ENCODE assay signal across 12 mouse cellular contexts in the genomic region with DNA sequence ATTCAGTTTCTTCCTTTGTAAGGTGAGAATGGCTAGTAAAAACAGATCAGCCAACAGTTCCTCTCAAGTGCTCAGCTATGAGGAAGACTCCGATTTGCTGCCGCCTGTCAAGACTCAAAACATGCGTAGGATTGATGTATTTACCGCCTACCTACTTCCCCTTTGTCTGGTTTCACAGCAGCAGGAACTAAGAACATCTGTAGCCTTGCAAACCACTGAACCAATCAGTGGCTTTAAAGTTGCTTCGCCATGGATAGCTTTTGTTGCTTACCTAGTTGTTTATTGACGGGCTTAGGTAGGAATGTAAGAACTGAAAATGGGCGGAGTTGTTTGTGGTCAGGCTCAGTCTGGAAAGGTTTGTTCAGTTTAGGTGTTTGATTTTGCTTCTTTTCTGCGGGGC. TPM values are rescaled to one million over a fixed set of nuclear protein-coding genes. Genes with fewer than 3 reads are reported as not detected.
DNase-seq lines count a peak whose midpoint lies in the region; ATAC-seq lines count a peak whose summit lies in the region.
"Had no signal": no experiment of that assay in that cellular context is flagged by ENCODE, and none has a peak within 500 bp of the region (broad histone marks: within the 10 kb centered on the region; RNA-seq: fewer than 3 reads in every experiment).

No protein-coding gene starts in this region.

- peak; percentile 34 for DNase-seq in heart, adult 8-10 months (ENCODE audit: low spot score)
- DNase-seq in heart, postnatal 36 days: no peak
- peak; percentile 93 for DNase-seq in A20 (ENCODE audit: low read depth, low spot score)
- no peak for DNase-seq in embryo, embryonic 11 days
- DNase-seq in urinary bladder, postnatal 14 days (ENCODE audit: low spot score): no peak
- no peak for DNase-seq in cerebellum, adult 18-20 months
- DNase-seq: adrenal gland, postnatal 10 days had no signal

- intact Hi-C loops in heart, postnatal 36 days (cut with DNase I): no loop called here

- no peak overlapping the region for H3K4me3 ChIP-seq in brown adipose tissue, adult 24 weeks (ENCODE audit: insufficient read depth, low read depth, low read length)
- H3K4me3 ChIP-seq: forebrain, embryonic 15.5 days; heart, embryonic 13.5 days; limb, embryonic 12.5 days had no signal

- ATAC-seq in neutrophil, adult 5-6 weeks (ENCODE audit: extremely low read depth, insufficient number of reproducible peaks, low FRiP score, poor library complexity, severe bottlenecking): peak; percentile 97
- ATAC-seq: forebrain, embryonic 15.5 days had no signal

- no peaks in the 10 kb centered on the region for H3K4me1 ChIP-seq in brown adipose tissue, adult 24 weeks (ENCODE audit: control insufficient read depth, insufficient read depth, insufficient read length, low read length)
- H3K4me1 ChIP-seq: limb, embryonic 12.5 days had no signal

- H3K27ac ChIP-seq in brown adipose tissue, adult 24 weeks (replicated peaks; ENCODE audit: low read depth, low read length): peak overlapping the region; percentile 42
- H3K27ac ChIP-seq: forebrain, embryonic 15.5 days; heart, embryonic 13.5 days; limb, embryonic 12.5 days had no signal

RNA-seq across cellular contexts. Expression of gene Gdi2, which starts 11.5 kb away (rescaled TPM):
- 100 to 1,000 TPM; 235 to 261 (median 251) TPM for total RNA-seq in heart, adult 8-10 months (2022)
- total RNA-seq in heart, postnatal 36 days (2021): 100 to 1,000 TPM; 265 to 273 TPM
- 287 and 477 TPM in 2 replicates for polyA plus RNA-seq in brown adipose tissue, adult 24 weeks (2012; ENCODE audit: insufficient read depth, insufficient read length, missing spikeins)
- 408 and 470 TPM in 2 replicates for total RNA-seq in neutrophil, adult 5-6 weeks (2017)

Comparison
In these comparisons a context has a peak if more than half of its experiments do, and no peak if none do; other contexts are left out.
1. DNase-seq: peak in heart, adult 8-10 months (single experiment) and A20 (single experiment); none in heart, postnatal 36 days (0 of 2), embryo, embryonic 11 days (single experiment), urinary bladder, postnatal 14 days (single experiment) and cerebellum, adult 18-20 months (0 of 2).